Mouse (Mus musculus): ENCODE data around the gene Kcnj5.

Kcnj5 gene

DNA sequence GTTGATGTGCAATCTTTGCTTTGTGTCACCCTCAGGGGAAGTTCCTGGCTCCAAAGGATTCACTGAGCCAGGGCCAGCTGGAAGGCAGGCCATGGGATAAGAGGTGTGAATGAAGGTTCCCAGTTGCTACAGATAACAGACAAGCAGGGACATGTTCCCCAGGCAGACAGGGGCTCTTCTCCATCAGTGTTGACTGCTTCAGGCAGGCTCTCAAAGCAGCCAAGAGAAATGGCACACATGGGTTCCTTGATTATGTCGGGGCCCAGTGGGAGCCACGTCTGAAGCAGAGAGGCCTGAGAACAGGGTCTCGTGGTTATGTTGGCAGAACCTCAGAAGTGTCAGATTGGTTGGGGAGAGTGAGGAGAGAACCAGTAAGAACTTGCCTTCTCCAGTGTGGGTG is 30.1 kb downstream of the Kcnj5 start:
- DNase-seq = no peak

DNA sequence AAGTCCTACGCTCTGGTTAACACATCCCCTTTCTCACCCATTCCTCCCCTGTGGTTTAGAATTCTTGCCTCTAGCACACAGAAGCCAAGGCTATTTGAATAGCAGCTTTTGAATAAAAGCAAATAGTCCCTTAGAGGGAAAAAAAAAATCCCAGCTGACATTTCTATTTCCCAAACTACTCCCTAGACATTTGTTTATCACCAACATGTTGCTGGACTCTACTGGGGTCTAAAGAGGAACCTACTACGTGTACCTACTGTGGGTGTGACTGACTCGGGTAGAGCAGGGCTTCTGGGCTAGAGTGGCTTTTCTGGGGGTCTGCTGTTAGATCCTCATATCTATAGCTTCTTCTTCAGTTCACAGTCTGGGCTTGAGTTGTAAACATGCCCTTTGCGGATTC is 31.9 kb downstream of the Kcnj5 start:
- DNase-seq = no peak

DNA sequence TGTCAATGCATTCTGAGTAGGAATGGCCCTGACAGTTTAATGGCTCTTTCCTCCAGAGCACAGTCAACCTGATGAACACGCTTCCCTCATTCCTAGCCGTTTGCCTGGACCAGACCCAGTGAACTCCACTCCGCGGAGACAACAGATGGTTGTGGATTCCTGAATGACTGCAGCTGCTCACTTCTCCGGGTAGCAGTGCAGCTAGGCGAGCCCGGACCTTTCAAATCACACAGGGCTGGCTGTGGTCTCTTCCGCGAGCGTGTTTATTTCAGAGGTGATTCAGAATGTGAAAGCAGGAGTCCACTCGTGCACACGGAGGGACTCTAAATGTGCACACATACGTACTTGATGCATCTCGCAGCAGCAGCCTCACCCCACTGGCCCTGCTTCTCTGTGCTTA is 32.4 kb downstream of the Kcnj5 start:
- DNase-seq = no peak

GRCm38 (mm10) chr9:32302501-32303150 is 41.5 kb downstream of the Kcnj5 start:
- DNase-seq = no peak

- no peak for DNase-seq
These were observed 48.9 kb downstream of the Kcnj5 start for GRCm38 (mm10) chr9:32295061-32295800.

DNA sequence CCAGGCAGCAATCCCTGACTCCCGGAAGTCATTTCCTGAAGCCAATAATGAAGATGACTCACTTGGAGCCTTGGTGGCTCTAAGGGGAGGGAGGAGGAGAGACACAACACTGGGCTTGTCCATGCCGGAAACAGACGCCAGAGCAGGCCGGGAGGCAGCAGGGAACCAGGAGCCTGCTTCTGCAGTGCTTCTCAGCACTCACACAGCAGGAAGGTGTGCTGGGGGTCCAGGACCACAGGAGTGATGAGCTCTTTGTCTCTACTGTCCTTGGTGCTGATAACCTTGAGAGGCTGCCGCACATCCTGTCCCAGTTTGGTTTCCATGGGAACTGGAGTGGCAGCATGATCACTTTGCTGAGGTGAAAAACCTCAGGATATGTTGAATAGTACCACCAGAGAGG is 51.5 kb downstream of the Kcnj5 start:
- DNase-seq = no peak

DNA sequence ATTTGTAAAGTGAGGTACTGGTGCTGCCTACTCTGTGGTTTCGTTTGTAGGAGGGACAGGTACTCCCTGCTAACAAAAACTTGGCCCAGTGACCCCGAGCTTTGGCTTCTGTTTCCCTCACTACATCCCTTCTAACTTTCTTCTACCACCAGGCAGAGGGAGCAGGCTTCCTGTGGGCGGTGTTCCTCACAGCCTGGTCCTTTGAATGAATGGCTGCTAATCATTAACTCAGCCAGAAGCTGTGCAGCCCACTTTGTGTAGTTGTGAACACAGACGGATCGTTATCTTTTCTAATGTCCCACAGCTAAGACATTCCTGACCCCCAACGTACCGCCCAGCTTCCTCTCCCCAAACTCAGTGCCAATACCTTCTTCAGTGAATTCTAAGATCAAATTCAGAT is 52.5 kb downstream of the Kcnj5 start:
- no peak for DNase-seq

GRCm38 (mm10) chr9:32283591-32283990 is 60.6 kb downstream of the Kcnj5 start:
- no peak for DNase-seq

GRCm38 (mm10) chr9:32280456-32280855 is 63.7 kb downstream of the Kcnj5 start:
- DNase-seq = no peak

GRCm38 (mm10) chr9:32279789-32280188 is 64.4 kb downstream of the Kcnj5 start:
- no peak for DNase-seq

DNA sequence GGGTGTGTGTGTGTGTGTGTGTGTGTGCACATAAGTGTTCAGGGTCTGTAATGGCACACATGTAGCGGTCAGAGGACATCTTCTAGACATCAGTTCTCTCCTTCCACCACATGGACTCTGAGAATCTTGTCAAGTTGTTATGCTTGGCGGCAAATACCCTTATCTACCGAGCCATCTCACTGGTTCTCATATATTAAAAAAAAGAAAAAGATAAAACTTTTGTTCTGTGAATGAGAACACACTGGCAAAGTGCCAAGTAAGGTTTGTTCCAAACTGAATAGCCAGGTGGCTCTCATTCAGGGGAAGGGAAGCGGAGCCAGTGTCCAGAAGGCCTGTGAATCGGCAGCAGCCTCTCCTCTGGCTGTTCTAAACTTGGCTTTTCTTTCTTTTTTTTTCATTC is 66.1 kb downstream of the Kcnj5 start:
- DNase-seq = no peak

GRCm38 (mm10) chr9:32271896-32272444 is 72.2 kb downstream of the Kcnj5 start:
- DNase-seq = peak; percentile 66

Data from thymus, postnatal 4 days (tissue).